Mouse (Mus musculus) limb, embryonic 11.5 days (tissue): ENCODE data around the gene Mylip. TPM values are rescaled to one million over a fixed set of nuclear protein-coding genes. Genes with fewer than 3 reads are reported as not detected.

Experiments
- ATAC-seq: fragments of 200-750 bp; cut with Nextera tagmentation; 2 replicates; pipeline ENCODE4 v1.8.0; 2017; ENCODE audit warnings: low read depth; ENCODE audit not compliant: insufficient number of reproducible peaks, low FRiP score, low TSS enrichment
- DNase-seq: peaks from one replicate; pipeline ENCODE4 v3.0.0-alpha.2; 2015; ENCODE audit warnings: low spot score
- H3K27ac ChIP-seq: fragments of 300-500 bp; sonication (generic); replicated peaks from 2 replicates; pipeline ENCODE4 v1.5.1; 2014; ENCODE audit warnings: low read depth, mild to moderate bottlenecking, low read length
- H3K27me3 ChIP-seq: fragments of 300-500 bp; sonication (generic); 2 replicates; pipeline ENCODE4 v1.6.1; 2014; ENCODE audit warnings: mild to moderate bottlenecking, low read length, mixed read lengths; ENCODE audit not compliant: control insufficient read depth, insufficient read depth
- H3K36me3 ChIP-seq: fragments of 300-500 bp; sonication (generic); 2 replicates; pipeline ENCODE4 v1.6.1; 2014; ENCODE audit warnings: mild to moderate bottlenecking, low read length, moderate library complexity, mixed read lengths; ENCODE audit not compliant: control insufficient read depth, insufficient read depth
- H3K4me1 ChIP-seq: fragments of 300-500 bp; sonication (generic); 2 replicates; pipeline ENCODE4 v1.6.1; 2014; ENCODE audit warnings: low read length, mixed read lengths; ENCODE audit not compliant: control insufficient read depth, insufficient read depth
- H3K4me2 ChIP-seq: fragments of 300-500 bp; sonication (generic); 2 replicates; pipeline ENCODE4 v1.6.1; 2014; ENCODE audit warnings: low read depth, mild to moderate bottlenecking, moderate library complexity; ENCODE audit not compliant: severe bottlenecking
- H3K4me3 ChIP-seq: fragments of 300-500 bp; sonication (generic); 2 replicates; pipeline ENCODE4 v1.5.1; 2014; ENCODE audit warnings: low read depth, low read length
- H3K9ac ChIP-seq: fragments of 300-500 bp; sonication (generic); 2 replicates; pipeline ENCODE4 v1.6.1; 2014; ENCODE audit warnings: mild to moderate bottlenecking, low read length
- H3K9me3 ChIP-seq: fragments of 300-500 bp; sonication (generic); 2 replicates; pipeline ENCODE4 v1.6.1; 2016; ENCODE audit warnings: low read length; ENCODE audit not compliant: control insufficient read depth
- WGBS: fragments of 180-500 bp; shearing (Covaris S2); extraction: QIAGEN DNeasy Blood & Tissue Kit; methylation state at CpG from one replicate; pipeline ENCODE4 v1.1.7; 2014; 5-methylcytosine and 5-hydroxymethylcytosine counted together
- polyA plus RNA-seq: library from polyadenylated mRNA; unstranded; fragments of >200 nt; fragmentation: Nextera tagmentation; extraction: Ambion mirVana; gene quantifications from 2 replicates; pipeline ENCODE4 v1.2.1, GENCODE M21; 2014

The Mylip gene
- polyA plus RNA-seq, 1 experiment from 2014 or later: 11.4 TPM

GRCm38 (mm10) chr13:45406703-45407102 is 17.2 kb downstream of the Mylip start:
- ATAC-seq (no peak), DNase-seq (no peak)
- H3K4me1 ChIP-seq: peaks cover 5% of the 10 kb centered on the region; the same call in 1 of the 2 replicates
- H3K4me2 ChIP-seq: no peak overlapping the region
- no peak overlapping the region for H3K27ac ChIP-seq
- no peaks in the 10 kb centered on the region for H3K9me3 ChIP-seq
- H3K9ac ChIP-seq: no peak overlapping the region
- H3K4me3 ChIP-seq: no peak overlapping the region
- 74% methylated on average over 6 of the region's 6 CpGs for WGBS
- peaks cover 37% of the 10 kb centered on the region for H3K36me3 ChIP-seq
- H3K27me3 ChIP-seq: no peaks in the 10 kb centered on the region

- Histone ChIP-seq H3K36me3 (peaks cover 37% of the 10 kb centered on the region), H3K9ac (no peak overlapping the region), H3K27ac (no peak overlapping the region), H3K4me2 (no peak overlapping the region), H3K9me3 (no peaks in the 10 kb centered on the region), H3K27me3 (no peaks in the 10 kb centered on the region), H3K4me3 (no peak overlapping the region), H3K4me1 (peaks cover 14% of the 10 kb centered on the region)
- ATAC-seq: no peak
- 95% methylated on average over 4 of the region's 4 CpGs for WGBS
- no peak for DNase-seq
Observed at GRCm38 (mm10) chr13:45410936-45411335, 21.4 kb downstream of the Mylip start.

- no peak overlapping the region for H3K4me2 ChIP-seq
- H3K9me3 ChIP-seq: no peaks in the 10 kb centered on the region
- ATAC-seq: no peak
- no peak overlapping the region for H3K27ac ChIP-seq
- H3K4me3 ChIP-seq: no peak overlapping the region
- no peak for DNase-seq
- H3K9ac ChIP-seq: no peak overlapping the region
- H3K4me1 ChIP-seq: peaks cover 23% of the 10 kb centered on the region
- peaks cover 22% of the 10 kb centered on the region for H3K36me3 ChIP-seq
- H3K27me3 ChIP-seq: no peaks in the 10 kb centered on the region
- 88% methylated on average over 1 of the region's 1 CpGs for WGBS
Observed at GRCm38 (mm10) chr13:45413066-45413465, 23.5 kb downstream of the Mylip start.

GRCm38 (mm10) chr13:45414031-45414430 is 24.5 kb downstream of the Mylip start:
- Histone ChIP-seq H3K27ac (peak overlapping the region; percentile 76), H3K4me1 (peaks cover 23% of the 10 kb centered on the region), H3K27me3 (no peaks in the 10 kb centered on the region), H3K9ac (no peak overlapping the region), H3K4me3 (no peak overlapping the region), H3K36me3 (peaks cover 14% of the 10 kb centered on the region; the same call in 1 of the 2 replicates), H3K9me3 (no peaks in the 10 kb centered on the region), H3K4me2 (no peak overlapping the region)
- no peak for ATAC-seq
- DNase-seq: no peak
- 42% methylated on average over 9 of the region's 9 CpGs for WGBS

- no peak overlapping the region for H3K4me3 ChIP-seq
- peak overlapping the region; percentile 0; the same call in 1 of the 2 replicates for H3K27ac ChIP-seq
- H3K36me3 ChIP-seq: peaks cover 6% of the 10 kb centered on the region; the same call in 1 of the 2 replicates
- peaks cover 23% of the 10 kb centered on the region for H3K4me1 ChIP-seq
- no peak for ATAC-seq
- H3K9ac ChIP-seq: no peak overlapping the region
- H3K27me3 ChIP-seq: no peaks in the 10 kb centered on the region
- H3K4me2 ChIP-seq: no peak overlapping the region; the same call in 1 of the 2 replicates
- H3K9me3 ChIP-seq: no peaks in the 10 kb centered on the region
- peak; percentile 64 for DNase-seq
- WGBS: 23% methylated on average over 14 of the region's 14 CpGs
Observed at GRCm38 (mm10) chr13:45416621-45417057, 27.1 kb downstream of the Mylip start.

GRCm38 (mm10) chr13:45418986-45419385 is 29.4 kb downstream of the Mylip start:
- Histone ChIP-seq H3K4me1 (peaks cover 23% of the 10 kb centered on the region), H3K27ac (no peak overlapping the region)
- ATAC-seq: no peak

GRCm38 (mm10) chr13:45422251-45422650 is 32.7 kb downstream of the Mylip start:
- ATAC-seq (no peak), DNase-seq (no peak)
- Histone ChIP-seq H3K4me3 (no peak overlapping the region), H3K9me3 (no peaks in the 10 kb centered on the region), H3K36me3 (no peaks in the 10 kb centered on the region), H3K4me1 (0 out of 2 replicates have a peak, but pooled peaks cover 2% of the 10 kb centered on the region), H3K27me3 (no peaks in the 10 kb centered on the region), H3K9ac (no peak overlapping the region), H3K4me2 (no peak overlapping the region), H3K27ac (no peak overlapping the region)
- WGBS: 53% methylated on average over 13 of the region's 13 CpGs

More at GRCm38 (mm10) chr13:45418986-45419385, 29.4 kb downstream of the Mylip start:
- H3K27me3 ChIP-seq: no peaks in the 10 kb centered on the region
- no peak overlapping the region for H3K4me3 ChIP-seq
- no peak for DNase-seq
- H3K4me2 ChIP-seq: no peak overlapping the region
- no peaks in the 10 kb centered on the region for H3K36me3 ChIP-seq
- H3K9ac ChIP-seq: no peak overlapping the region
- no peaks in the 10 kb centered on the region for H3K9me3 ChIP-seq
- 85% methylated on average over 12 of the region's 12 CpGs for WGBS

- Histone ChIP-seq H3K4me2 (no peak overlapping the region), H3K4me3 (no peak overlapping the region), H3K9me3 (no peaks in the 10 kb centered on the region), H3K27me3 (no peaks in the 10 kb centered on the region), H3K27ac (no peak overlapping the region), H3K36me3 (no peaks in the 10 kb centered on the region), H3K9ac (no peak overlapping the region), H3K4me1 (0 out of 2 replicates have a peak, but pooled peaks cover 1% of the 10 kb centered on the region)
- no peak for DNase-seq
- WGBS: 75% methylated on average over 5 of the region's 5 CpGs
- ATAC-seq: no peak
Observed at GRCm38 (mm10) chr13:45422709-45423108, 33.2 kb downstream of the Mylip start.

GRCm38 (mm10) chr13:45423905-45424304 is 34.4 kb downstream of the Mylip start:
- no peak for DNase-seq
- H3K4me3 ChIP-seq: no peak overlapping the region
- no peaks in the 10 kb centered on the region for H3K4me1 ChIP-seq
- no peak for ATAC-seq
- no peak overlapping the region for H3K9ac ChIP-seq
- no peaks in the 10 kb centered on the region for H3K27me3 ChIP-seq
- H3K4me2 ChIP-seq: no peak overlapping the region
- no peaks in the 10 kb centered on the region for H3K9me3 ChIP-seq
- no peaks in the 10 kb centered on the region for H3K36me3 ChIP-seq
- 94% methylated on average over 5 of the region's 5 CpGs for WGBS
- H3K27ac ChIP-seq: no peak overlapping the region
